Mouse (Mus musculus): ENCODE measurements at regions not wholly inside any gene's neighbourhood (a gene's known extent, or its start where the extent isn't known, plus 50 kb on each side); places are given as distances from the start of the nearest gene placed in this dataset.

GRCm38 (mm10) chr8:112348323-112348722 is 221.5 kb upstream of the Cntnap4 start:
- TF ChIP-seq POLR2A (IDR thresholded peaks at IDR 0.05; ENCODE audit: low read depth, low read length) = no peak
- no peak for TF ChIP-seq CTCF (IDR thresholded peaks at IDR 0.05; ENCODE audit: extremely low read depth, insufficient read depth, insufficient read length, insufficient replicate concordance)

Data from spleen, adult 2 months (tissue).